Mouse (Mus musculus) Patski (cell line): ENCODE data around the gene Qprt. TPM values are rescaled to one million over a fixed set of nuclear protein-coding genes. Genes with fewer than 3 reads are reported as not detected.

Experiments used
- ATAC-seq: fragments of 100-300 bp; one replicate; pipeline ENCODE4 v1.8.0; 2021
- CTCF ChIA-PET: fragments of 350-600 bp; sonication (Branson Sonifier 250); formaldehyde crosslinking; loops from one replicate; lab custom pipeline; 2022; ENCODE audit warnings: inconsistent platforms; lab: Charles Lee
- POLR2A ChIA-PET: fragments of 350-600 bp; sonication (Branson Sonifier 250); formaldehyde crosslinking; loops from one replicate; lab custom pipeline; 2022; ENCODE audit warnings: antibody characterized with exemption, inconsistent platforms; lab: Charles Lee
- DNase-seq: peaks from one replicate; pipeline ENCODE4 v3.0.0-alpha.2; 2011; ENCODE audit warnings: low read depth, low spot score
- H3K27me3 ChIP-seq: fragments of 371-371 bp; one replicate; pipeline ENCODE4 v1.5.1; 2021
- CTCF ChIP-seq: fragments of 100-300 bp; IDR thresholded peaks from one replicate; pipeline ENCODE4 v1.5.1; 2021
- in situ Hi-C: fragments of 300-500 bp; cut with MboI; formaldehyde crosslinking; loops from 3 replicates; pipeline ENCODE4 v1.11.1; 2018; ENCODE audit warnings: low pct_unique_long_range_greater_than_20kb, mixed read lengths
- polyA plus RNA-seq: library from polyadenylated mRNA; unstranded; gene quantifications from one replicate; pipeline ENCODE4 v1.2.3, GENCODE M21; 2021

The Qprt gene
- polyA plus RNA-seq, 1 experiment from 2014 or later: not detected

- no peak for DNase-seq
- POLR2A ChIA-PET: no interaction called here
- H3K27me3 ChIP-seq: no peaks in the 10 kb centered on the region
- no peak for ATAC-seq
- TF ChIP-seq CTCF: no peak
- in situ Hi-C loops: loop anchor here (5.0 kb wide), 1 partner anchor 47 kb away; no protein-coding TSS in a partner anchor
- CTCF ChIA-PET: interaction anchor here (1.4 kb wide), 2 partner anchors 50 to 58 kb away, joined by 3 to 4 read pairs; no protein-coding TSS in a partner anchor
These were observed 12.9 kb upstream of the Qprt start for GRCm38 (mm10) chr7:127134821-127135447.

DNA sequence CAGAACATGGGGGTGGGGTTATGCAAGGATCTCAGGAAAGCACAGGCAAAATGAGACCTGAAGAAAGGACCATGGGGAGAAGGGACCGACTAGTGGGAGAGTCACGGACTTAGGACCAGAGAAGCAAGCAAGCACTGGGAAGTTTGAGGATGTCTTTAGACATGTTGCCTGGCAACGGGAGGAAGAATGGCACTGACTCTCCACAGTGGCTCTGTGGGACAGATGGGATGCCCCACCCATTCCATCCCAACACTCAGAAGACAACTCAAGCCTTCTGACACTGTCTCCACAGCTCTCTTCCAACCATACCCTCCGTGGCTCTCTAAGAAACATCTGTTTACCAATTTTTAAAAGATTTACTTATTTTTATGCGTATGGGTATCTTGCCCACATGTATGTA, 11.1 kb upstream of the Qprt start:
- DNase-seq: no peak
- ChIA-PET CTCF (no interaction called here), POLR2A (interaction anchor here (0.6 kb wide), 1 partner anchor 1478 kb away, joined by 3 read pairs; no protein-coding TSS in a partner anchor)
- H3K27me3 ChIP-seq: no peaks in the 10 kb centered on the region
- no peak for ATAC-seq
- no peak for TF ChIP-seq CTCF
- in situ Hi-C loops: loop anchor here (5.0 kb wide), 1 partner anchor 49 kb away; no protein-coding TSS in a partner anchor

DNA sequence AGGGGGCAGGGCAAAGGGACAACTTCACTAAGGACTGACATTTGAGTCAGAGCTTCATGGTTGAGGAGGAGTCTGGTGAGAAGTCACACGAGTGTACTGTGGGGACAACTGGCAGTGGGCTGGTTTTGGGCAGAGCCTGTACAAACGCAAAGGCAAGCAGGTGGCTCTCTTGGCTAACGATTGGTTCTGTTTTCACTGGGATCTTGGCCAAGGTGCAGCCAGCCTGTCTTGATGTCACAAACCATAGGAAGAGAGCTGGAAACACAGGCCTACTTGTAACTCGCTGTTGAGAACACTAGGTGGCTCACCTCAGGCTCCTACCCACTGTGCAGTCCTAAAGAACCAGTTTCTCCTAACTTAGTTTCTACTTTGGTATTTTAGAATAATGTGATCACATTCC, 7.6 kb upstream of the Qprt start:
- in situ Hi-C loops: loop anchor here (5.0 kb wide), 1 partner anchor 53 kb away; no protein-coding TSS in a partner anchor
- peak; percentile 76 for TF ChIP-seq CTCF
- ChIA-PET POLR2A (no interaction called here), CTCF (interaction anchor here (0.8 to 1.7 kb wide), 10 partner anchors 10 to 62 kb away, joined by 3 to 10 read pairs (median 4); no protein-coding TSS in a partner anchor)
- DNase-seq: no peak
- peak; percentile 51 for ATAC-seq
- H3K27me3 ChIP-seq: no peaks in the 10 kb centered on the region

DNA sequence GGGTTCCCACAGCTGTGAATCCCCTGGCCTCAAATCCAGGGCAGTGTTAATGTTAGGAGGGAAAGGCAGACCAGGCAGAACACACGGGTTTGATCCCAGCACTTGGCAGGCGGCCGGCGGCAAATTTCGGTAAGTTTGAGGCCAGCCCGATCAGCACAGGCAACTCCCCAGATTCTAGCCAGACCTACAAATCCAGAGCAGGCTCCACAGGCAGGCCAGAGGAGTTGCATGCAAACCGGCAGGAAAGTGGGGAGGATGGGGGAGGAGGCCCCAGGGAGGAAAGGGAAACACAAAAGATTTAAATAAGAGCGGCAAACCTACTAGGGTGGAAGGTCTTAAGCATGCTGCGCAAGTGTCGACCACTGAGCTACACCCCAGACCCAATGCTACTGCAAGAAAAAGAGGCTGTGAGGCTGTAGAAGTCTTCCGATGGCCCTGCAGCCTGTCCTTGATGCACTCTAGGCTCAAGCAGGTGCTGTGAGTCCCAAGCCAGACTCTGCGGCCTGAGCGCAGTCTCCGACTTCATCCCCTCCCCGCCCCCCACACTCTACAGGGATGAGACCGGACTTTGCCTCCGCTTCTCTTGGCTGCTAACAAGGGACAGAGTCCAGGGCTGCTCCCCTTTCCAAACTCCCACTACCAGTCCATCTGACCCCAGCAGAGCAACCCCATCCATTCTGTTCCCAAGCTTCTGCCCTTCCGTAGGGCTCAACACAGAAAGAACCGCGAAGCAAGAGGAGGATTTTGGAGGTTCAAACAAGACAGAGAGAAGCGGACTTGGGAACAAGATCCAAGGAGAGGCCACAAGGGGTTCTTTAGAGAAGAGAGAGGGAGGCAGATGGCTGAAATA, 740 bp downstream of the Qprt start:
- no peak for TF ChIP-seq CTCF
- ChIA-PET CTCF (no interaction called here), POLR2A (no interaction called here)
- H3K27me3 ChIP-seq: no peaks in the 10 kb centered on the region
- in situ Hi-C loops: no loop called here
- no peak for DNase-seq
- ATAC-seq: no peak

GRCm38 (mm10) chr7:127118671-127119445, 3.2 kb downstream of the Qprt start:
- no peak for DNase-seq
- CTCF ChIA-PET: interaction anchor here (1.6 kb wide), 1 partner anchor 11 kb away, joined by 6 read pairs; no protein-coding TSS in a partner anchor
- in situ Hi-C loops: no loop called here
- no peak for TF ChIP-seq CTCF
- POLR2A ChIA-PET: no interaction called here
- no peak for ATAC-seq
- H3K27me3 ChIP-seq: no peaks in the 10 kb centered on the region

DNA sequence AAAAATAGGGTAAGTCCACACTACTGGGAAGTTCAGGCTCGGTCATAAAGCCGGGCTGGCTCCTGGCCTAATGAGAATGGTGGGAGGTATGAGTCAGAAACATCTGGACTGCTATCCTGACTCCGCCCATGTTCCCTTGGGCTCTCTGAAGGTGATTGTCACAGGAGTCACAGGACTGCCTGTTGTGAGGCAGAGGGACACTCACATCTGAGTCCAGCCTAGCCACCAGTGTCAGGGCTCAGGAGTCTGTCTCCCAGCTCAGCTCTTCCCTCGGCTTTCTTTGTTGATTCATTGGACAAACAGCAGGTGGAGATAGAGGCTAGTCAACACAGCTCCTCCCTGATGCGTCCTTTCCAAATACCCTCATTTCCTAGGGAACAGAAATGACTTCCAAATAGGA, 4.1 kb downstream of the Qprt start:
- ATAC-seq (no peak), DNase-seq (no peak)
- TF ChIP-seq CTCF: peak; percentile 55
- H3K27me3 ChIP-seq: no peaks in the 10 kb centered on the region
- CTCF ChIA-PET: no interaction called here
- POLR2A ChIA-PET: no interaction called here
- in situ Hi-C loops: no loop called here

DNA sequence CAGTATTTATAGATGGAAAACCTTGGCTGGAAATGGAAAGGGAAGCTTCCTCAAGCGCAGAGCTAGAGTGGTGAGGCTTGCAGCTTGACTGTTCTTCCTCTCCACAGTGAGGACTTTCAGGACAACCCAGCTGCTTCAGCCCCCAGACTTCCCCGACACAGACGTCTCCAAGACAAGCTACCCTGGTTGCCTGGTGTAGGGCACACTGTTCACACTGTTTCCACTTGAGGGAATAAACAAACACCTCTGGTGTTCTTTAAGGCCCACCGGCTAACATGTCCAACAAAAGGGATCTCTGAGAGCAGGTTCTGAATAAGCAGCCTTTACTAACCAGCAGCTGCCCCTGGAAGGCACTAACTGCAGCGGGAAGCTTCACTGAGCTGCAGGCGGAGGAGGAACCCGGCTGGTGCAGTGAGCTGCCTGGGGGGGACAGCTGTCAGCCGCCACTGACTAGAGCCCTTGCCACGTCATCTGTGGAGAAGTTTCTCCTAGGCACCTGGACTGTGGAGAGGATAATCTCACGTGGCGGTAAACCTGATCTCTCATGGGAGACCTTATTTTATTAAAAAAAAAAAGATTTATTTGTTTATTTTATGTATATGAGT, 5.6 kb downstream of the Qprt start:
- no peak for ATAC-seq
- ChIA-PET POLR2A (interaction anchor here (0.6 kb wide), 1 partner anchor 188 kb away, joined by 5 read pairs; no protein-coding TSS in a partner anchor), CTCF (interaction anchor here (0.9 to 1.4 kb wide), 3 partner anchors 9 to 285 kb away, joined by 3 read pairs; partner anchors contain the start of gene 4930451I11Rik)
- in situ Hi-C loops: no loop called here
- no peaks in the 10 kb centered on the region for H3K27me3 ChIP-seq
- no peak for TF ChIP-seq CTCF
- DNase-seq: no peak

GRCm38 (mm10) chr7:127114920-127115319, 7.1 kb downstream of the Qprt start:
- ATAC-seq (no peak), DNase-seq (no peak)
- TF ChIP-seq CTCF: no peak
- POLR2A ChIA-PET: no interaction called here
- no peaks in the 10 kb centered on the region for H3K27me3 ChIP-seq
- in situ Hi-C loops: loop anchor here (5.0 kb wide), 1 partner anchor 288 kb away; no protein-coding TSS in a partner anchor
- CTCF ChIA-PET: interaction anchor here (1.2 to 1.6 kb wide), 4 partner anchors 10 to 68 kb away, joined by 3 to 5 read pairs (median 4); no protein-coding TSS in a partner anchor

DNA sequence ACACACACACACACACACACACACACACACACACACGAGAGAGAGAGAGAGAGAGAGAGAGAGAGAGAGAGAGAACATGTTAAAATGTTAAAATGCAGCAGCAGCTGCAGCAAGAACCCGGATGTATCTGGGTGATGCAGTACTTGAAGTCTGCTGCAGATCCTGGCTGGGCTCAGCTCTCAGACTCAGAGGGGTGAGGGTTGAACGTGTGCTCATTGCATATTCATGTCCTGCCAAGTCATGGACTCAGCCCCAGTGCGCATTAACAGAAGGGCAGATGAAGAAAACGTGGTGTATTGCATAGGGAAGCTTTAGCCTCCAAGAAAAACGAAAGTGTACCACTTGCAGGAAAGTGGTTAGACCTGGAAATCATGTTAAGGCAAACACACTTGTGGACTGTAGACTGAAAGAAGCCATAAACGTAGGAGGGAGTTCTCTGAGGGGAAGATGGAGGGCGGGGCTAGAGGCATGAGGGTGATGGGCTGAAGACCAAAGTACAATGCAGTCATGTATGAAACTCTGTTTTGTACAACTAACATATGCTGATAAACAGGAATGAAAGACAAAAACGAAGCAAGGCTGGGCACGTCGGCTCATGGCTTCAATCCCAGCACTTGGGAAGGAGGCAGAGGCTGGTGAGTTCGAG, 8.3 kb downstream of the Qprt start:
- ChIA-PET CTCF (interaction anchor here (1.2 to 1.6 kb wide), 3 partner anchors 11 to 69 kb away, joined by 3 to 5 read pairs (median 4); no protein-coding TSS in a partner anchor), POLR2A (no interaction called here)
- no peaks in the 10 kb centered on the region for H3K27me3 ChIP-seq
- ATAC-seq (no peak), DNase-seq (no peak)
- no peak for TF ChIP-seq CTCF
- in situ Hi-C loops: loop anchor here (5.0 kb wide), 1 partner anchor 286 kb away; no protein-coding TSS in a partner anchor
